Mouse (Mus musculus): Measurements from ENCODE around the gene Ucp3. TPM values are rescaled to one million over a fixed set of nuclear protein-coding genes. Genes with fewer than 3 reads are reported as not detected.

The Ucp3 gene
- polyA plus RNA-seq (2014; fragmentation: Nextera tagmentation; extraction: Ambion mirVana), result not detected in 2 replicates

DNA sequence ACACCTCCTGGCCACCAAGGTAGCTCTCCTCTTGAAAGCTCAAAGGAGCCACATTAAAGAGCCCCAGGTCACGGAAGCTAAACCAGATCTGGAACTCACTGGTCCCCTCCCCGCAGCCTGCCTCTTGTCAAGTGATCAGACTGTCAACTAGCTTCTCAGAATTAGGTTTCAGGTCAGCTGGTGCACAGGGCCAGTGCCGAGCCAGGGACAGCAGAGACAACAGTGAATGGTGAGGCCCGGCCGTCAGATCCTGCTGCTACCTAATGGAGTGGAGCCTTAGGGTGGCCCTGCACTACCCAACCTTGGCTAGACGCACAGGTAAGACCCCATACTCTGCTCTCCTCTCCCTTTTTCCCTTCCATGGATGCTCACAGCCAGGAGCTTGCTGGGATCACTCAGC is at the start of gene Ucp3:
Gene Ucp3 (plus strand): TSS at position 214 of the 400 bp plus-strand sequence.
- H3K4me3 ChIP-seq (ENCODE audit: low read depth, low read length), result no peak within 1 kb of the TSS
- 90% methylated on average over 6 of the region's 6 CpGs for WGBS
- H3K27me3 ChIP-seq (ENCODE audit: control insufficient read depth, insufficient read depth, low read length), result no peaks in the 10 kb centered on the region
- H3K4me1 ChIP-seq (replicated peaks; ENCODE audit: control insufficient read depth, insufficient read depth, low read length), result no peaks in the 10 kb centered on the region
- H3K36me3 ChIP-seq (ENCODE audit: control insufficient read depth, insufficient read depth, low read length), result no peaks in the 10 kb centered on the region
- no peak for DNase-seq (ENCODE audit: low spot score)
- H3K9me3 ChIP-seq (ENCODE audit: control insufficient read depth, low read length), result no peaks in the 10 kb centered on the region
- H3K4me2 ChIP-seq (replicated peaks; ENCODE audit: low read depth, low read length), result no peak within 1 kb of the TSS
- no peak within 1 kb of the TSS for H3K27ac ChIP-seq (ENCODE audit: low read depth, low read length)
- H3K9ac ChIP-seq (ENCODE audit: low read depth, low read length), result no peak within 1 kb of the TSS
- ATAC-seq (ENCODE audit: low FRiP score), result no peak

DNA sequence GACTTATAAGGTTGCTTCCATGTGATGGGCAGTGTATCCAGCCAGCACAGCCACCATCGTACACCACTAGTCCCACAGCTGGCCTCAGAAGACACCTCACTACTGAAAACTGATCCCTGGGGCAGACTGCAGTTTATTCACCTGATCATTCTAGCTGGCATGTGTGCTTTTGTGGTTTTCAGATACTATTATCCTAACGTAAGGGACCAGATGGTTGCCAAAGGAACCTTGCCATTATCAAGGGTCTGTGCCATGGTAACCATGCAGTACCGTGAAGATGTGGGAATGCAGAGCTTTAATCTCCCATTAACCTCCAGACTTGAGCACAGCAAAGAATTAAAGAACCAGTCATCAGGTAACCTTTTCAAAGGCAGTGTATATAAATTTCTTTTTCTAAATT is 47.0 kb upstream of the Ucp3 start:
- Histone ChIP-seq H3K4me1 (replicated peaks; ENCODE audit: control insufficient read depth, insufficient read depth, low read length) (no peaks in the 10 kb centered on the region), H3K4me2 (replicated peaks; ENCODE audit: low read depth, low read length) (no peak overlapping the region), H3K9ac (ENCODE audit: low read depth, low read length) (no peak overlapping the region), H3K9me3 (ENCODE audit: control insufficient read depth, low read length) (no peaks in the 10 kb centered on the region), H3K4me3 (ENCODE audit: low read depth, low read length) (no peak overlapping the region), H3K27ac (ENCODE audit: low read depth, low read length) (no peak overlapping the region), H3K36me3 (ENCODE audit: control insufficient read depth, insufficient read depth, low read length) (peaks cover 6% of the 10 kb centered on the region; the same call in 1 of the 2 replicates), H3K27me3 (ENCODE audit: control insufficient read depth, insufficient read depth, low read length) (no peaks in the 10 kb centered on the region)
- WGBS, result 84% methylated on average over 3 of the region's 3 CpGs
- DNase-seq (ENCODE audit: low spot score) (no peak), ATAC-seq (ENCODE audit: low FRiP score) (no peak)

DNA sequence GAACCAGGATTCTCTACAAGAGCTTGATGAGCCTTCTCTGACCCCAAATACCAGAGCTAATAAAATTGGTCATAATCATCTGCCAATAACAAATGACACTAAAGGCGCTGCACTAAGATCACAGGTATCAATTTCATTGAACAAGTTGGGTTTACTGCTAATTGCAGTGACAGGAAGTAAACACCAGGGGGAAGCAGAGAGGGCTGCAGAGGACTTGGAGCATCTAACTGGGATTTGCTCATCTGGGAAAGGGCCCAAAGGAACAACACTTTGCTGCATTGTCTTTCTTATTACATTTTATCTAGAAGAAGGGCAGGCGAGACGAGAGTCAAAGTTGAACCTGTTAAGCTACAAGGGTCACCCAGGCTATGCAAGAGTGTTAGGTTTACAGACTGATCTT is 43.7 kb upstream of the Ucp3 start:
- WGBS, result 72% methylated on average over 3 of the region's 3 CpGs
- ATAC-seq (ENCODE audit: low FRiP score) (no peak), DNase-seq (ENCODE audit: low spot score) (peak; percentile 55)
- Histone ChIP-seq H3K4me3 (ENCODE audit: low read depth, low read length) (no peak overlapping the region), H3K27me3 (ENCODE audit: control insufficient read depth, insufficient read depth, low read length) (no peaks in the 10 kb centered on the region), H3K4me2 (replicated peaks; ENCODE audit: low read depth, low read length) (no peak overlapping the region), H3K27ac (ENCODE audit: low read depth, low read length) (no peak overlapping the region), H3K4me1 (replicated peaks; ENCODE audit: control insufficient read depth, insufficient read depth, low read length) (no peaks in the 10 kb centered on the region), H3K9ac (ENCODE audit: low read depth, low read length) (no peak overlapping the region), H3K9me3 (ENCODE audit: control insufficient read depth, low read length) (no peaks in the 10 kb centered on the region), H3K36me3 (ENCODE audit: control insufficient read depth, insufficient read depth, low read length) (peaks cover 10% of the 10 kb centered on the region; the same call in 1 of the 2 replicates)

DNA sequence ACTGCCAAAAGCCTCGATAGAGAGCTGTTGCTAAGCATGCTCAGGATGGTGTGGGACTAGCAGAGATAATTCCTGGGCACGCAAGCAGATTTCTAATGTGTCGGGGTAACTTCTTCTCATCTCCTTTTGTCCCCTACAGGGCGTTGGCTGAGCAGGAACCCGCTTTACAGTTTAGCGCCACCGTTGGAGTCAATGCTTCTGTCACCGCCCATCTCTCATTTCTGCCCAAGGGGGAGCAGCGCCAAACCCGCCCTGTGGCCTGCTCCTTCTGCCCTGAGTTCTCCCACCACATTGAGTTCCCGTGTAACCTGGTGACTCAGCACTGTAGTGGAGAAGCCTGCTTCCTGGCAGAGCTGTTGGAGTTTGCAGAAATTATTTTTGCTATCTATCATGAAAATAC is 42.9 kb upstream of the Ucp3 start:
- Histone ChIP-seq H3K4me1 (replicated peaks; ENCODE audit: control insufficient read depth, insufficient read depth, low read length) (no peaks in the 10 kb centered on the region), H3K4me3 (ENCODE audit: low read depth, low read length) (no peak overlapping the region), H3K4me2 (replicated peaks; ENCODE audit: low read depth, low read length) (no peak overlapping the region), H3K9ac (ENCODE audit: low read depth, low read length) (no peak overlapping the region), H3K9me3 (ENCODE audit: control insufficient read depth, low read length) (no peaks in the 10 kb centered on the region), H3K27me3 (ENCODE audit: control insufficient read depth, insufficient read depth, low read length) (no peaks in the 10 kb centered on the region), H3K27ac (ENCODE audit: low read depth, low read length) (no peak overlapping the region), H3K36me3 (ENCODE audit: control insufficient read depth, insufficient read depth, low read length) (peaks cover 7% of the 10 kb centered on the region; the same call in 1 of the 2 replicates)
- no peak for ATAC-seq (ENCODE audit: low FRiP score)
- 96% methylated on average over 11 of the region's 11 CpGs for WGBS
- DNase-seq (ENCODE audit: low spot score), result no peak

DNA sequence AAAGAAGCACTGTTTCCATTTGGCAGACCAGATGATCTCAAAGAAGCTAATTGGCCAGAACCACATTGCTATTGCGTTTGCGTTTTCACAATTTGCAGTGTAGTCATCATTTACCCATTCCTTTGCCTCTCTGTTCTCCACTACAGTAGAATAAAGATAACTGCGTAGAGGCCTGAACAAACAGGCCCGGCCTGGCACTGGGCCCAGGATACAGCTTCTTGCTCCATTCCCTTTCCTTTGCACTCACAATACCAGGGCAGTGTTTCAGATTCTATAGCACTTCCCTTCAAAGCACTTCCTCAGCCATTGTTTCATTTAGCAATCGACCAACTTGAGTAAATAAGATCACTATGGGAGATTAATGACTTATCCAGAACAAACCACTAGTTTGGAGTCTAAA is 41.7 kb upstream of the Ucp3 start:
- no peaks in the 10 kb centered on the region for H3K9me3 ChIP-seq (ENCODE audit: control insufficient read depth, low read length)
- no peak overlapping the region for H3K9ac ChIP-seq (ENCODE audit: low read depth, low read length)
- no peak overlapping the region for H3K27ac ChIP-seq (ENCODE audit: low read depth, low read length)
- peaks cover 7% of the 10 kb centered on the region; the same call in 1 of the 2 replicates for H3K36me3 ChIP-seq (ENCODE audit: control insufficient read depth, insufficient read depth, low read length)
- WGBS, result 93% methylated on average over 5 of the region's 5 CpGs
- no peak overlapping the region for H3K4me2 ChIP-seq (replicated peaks; ENCODE audit: low read depth, low read length)
- no peak overlapping the region for H3K4me3 ChIP-seq (ENCODE audit: low read depth, low read length)
- H3K27me3 ChIP-seq (ENCODE audit: control insufficient read depth, insufficient read depth, low read length), result no peaks in the 10 kb centered on the region
- H3K4me1 ChIP-seq (replicated peaks; ENCODE audit: control insufficient read depth, insufficient read depth, low read length), result no peaks in the 10 kb centered on the region
- ATAC-seq (ENCODE audit: low FRiP score), result no peak
- no peak for DNase-seq (ENCODE audit: low spot score)

DNA sequence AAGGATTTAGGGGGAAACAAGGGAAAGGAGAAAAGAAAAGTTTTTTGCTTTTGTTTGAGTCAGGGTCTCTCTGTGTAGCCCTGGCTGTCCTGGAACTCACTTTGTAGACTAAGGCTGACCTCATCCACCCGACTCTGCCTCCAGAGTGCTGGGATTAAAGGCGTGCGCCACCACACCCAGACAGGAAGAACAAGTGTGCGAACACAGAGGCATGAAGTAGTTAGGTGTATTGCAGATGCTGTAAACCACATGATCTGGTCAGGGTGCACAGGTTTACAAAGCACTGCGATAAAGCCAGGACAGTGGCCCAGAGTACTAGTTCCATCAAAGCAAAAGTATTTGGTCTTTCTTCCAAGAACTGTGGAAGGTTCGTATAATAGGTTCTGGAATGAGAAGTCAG is 39.5 kb upstream of the Ucp3 start:
- Histone ChIP-seq H3K27ac (ENCODE audit: low read depth, low read length) (no peak overlapping the region), H3K27me3 (ENCODE audit: control insufficient read depth, insufficient read depth, low read length) (no peaks in the 10 kb centered on the region), H3K4me3 (ENCODE audit: low read depth, low read length) (no peak overlapping the region), H3K4me1 (replicated peaks; ENCODE audit: control insufficient read depth, insufficient read depth, low read length) (no peaks in the 10 kb centered on the region), H3K4me2 (replicated peaks; ENCODE audit: low read depth, low read length) (no peak overlapping the region), H3K36me3 (ENCODE audit: control insufficient read depth, insufficient read depth, low read length) (peaks cover 13% of the 10 kb centered on the region; the same call in 1 of the 2 replicates), H3K9ac (ENCODE audit: low read depth, low read length) (no peak overlapping the region), H3K9me3 (ENCODE audit: control insufficient read depth, low read length) (no peaks in the 10 kb centered on the region)
- ATAC-seq (ENCODE audit: low FRiP score) (no peak), DNase-seq (ENCODE audit: low spot score) (no peak)
- 93% methylated on average over 6 of the region's 6 CpGs for WGBS

DNA sequence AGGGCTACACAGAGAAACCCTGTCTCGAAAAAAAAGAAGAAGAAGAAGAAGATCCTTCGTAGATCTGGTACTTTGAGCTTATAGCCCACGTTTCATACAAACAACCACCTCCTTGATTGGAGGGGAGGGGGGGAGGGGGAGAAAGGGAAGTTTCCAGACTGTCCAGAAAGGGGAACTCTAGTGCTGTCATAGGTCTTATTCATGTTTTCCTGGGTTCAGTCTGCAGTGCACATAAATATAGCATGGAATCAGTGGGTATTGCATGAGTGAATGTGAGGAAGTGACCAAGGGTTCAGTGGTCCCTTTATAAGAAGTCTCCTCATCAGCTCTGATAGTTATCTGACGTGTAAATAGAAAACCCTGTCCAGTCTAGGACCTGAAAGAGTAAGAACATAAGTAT is 29.1 kb upstream of the Ucp3 start:
- H3K36me3 ChIP-seq (ENCODE audit: control insufficient read depth, insufficient read depth, low read length), result peaks cover 6% of the 10 kb centered on the region; the same call in 1 of the 2 replicates
- DNase-seq (ENCODE audit: low spot score) (no peak), ATAC-seq (ENCODE audit: low FRiP score) (no peak)
- H3K9me3 ChIP-seq (ENCODE audit: control insufficient read depth, low read length), result no peaks in the 10 kb centered on the region
- 96% methylated on average over 4 of the region's 4 CpGs for WGBS
- H3K27ac ChIP-seq (ENCODE audit: low read depth, low read length), result no peak overlapping the region
- no peak overlapping the region for H3K9ac ChIP-seq (ENCODE audit: low read depth, low read length)
- H3K4me1 ChIP-seq (replicated peaks; ENCODE audit: control insufficient read depth, insufficient read depth, low read length), result no peaks in the 10 kb centered on the region
- H3K4me2 ChIP-seq (replicated peaks; ENCODE audit: low read depth, low read length), result no peak overlapping the region
- H3K27me3 ChIP-seq (ENCODE audit: control insufficient read depth, insufficient read depth, low read length), result no peaks in the 10 kb centered on the region
- no peak overlapping the region for H3K4me3 ChIP-seq (ENCODE audit: low read depth, low read length)

DNA sequence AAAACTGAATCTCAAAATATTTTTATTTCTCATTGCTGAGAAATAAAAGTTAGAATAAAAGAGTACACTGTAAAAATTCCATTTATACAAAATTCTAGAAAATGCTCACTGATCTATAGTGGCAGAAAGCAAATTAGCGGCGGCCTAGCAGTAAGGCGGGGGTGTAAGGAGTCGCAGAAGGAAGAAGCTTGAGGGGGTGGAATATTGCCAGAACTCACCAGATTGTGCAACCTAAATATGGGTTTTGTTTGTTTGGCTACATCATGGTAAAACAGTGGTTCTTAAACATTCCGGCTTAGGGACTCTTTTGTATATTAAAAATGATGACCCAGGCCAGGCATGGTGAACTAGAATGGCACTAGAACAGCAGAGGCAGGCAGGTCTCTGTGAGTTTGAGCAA is 26.5 kb upstream of the Ucp3 start:
- Histone ChIP-seq H3K4me3 (ENCODE audit: low read depth, low read length) (no peak overlapping the region), H3K27ac (ENCODE audit: low read depth, low read length) (no peak overlapping the region), H3K4me1 (replicated peaks; ENCODE audit: control insufficient read depth, insufficient read depth, low read length) (no peaks in the 10 kb centered on the region), H3K9me3 (ENCODE audit: control insufficient read depth, low read length) (no peaks in the 10 kb centered on the region), H3K36me3 (ENCODE audit: control insufficient read depth, insufficient read depth, low read length) (peaks cover 4% of the 10 kb centered on the region; the same call in 1 of the 2 replicates), H3K9ac (ENCODE audit: low read depth, low read length) (no peak overlapping the region), H3K4me2 (replicated peaks; ENCODE audit: low read depth, low read length) (no peak overlapping the region), H3K27me3 (ENCODE audit: control insufficient read depth, insufficient read depth, low read length) (no peaks in the 10 kb centered on the region)
- DNase-seq (ENCODE audit: low spot score) (no peak), ATAC-seq (ENCODE audit: low FRiP score) (no peak)
- WGBS, result 98% methylated on average over 5 of the region's 5 CpGs

DNA sequence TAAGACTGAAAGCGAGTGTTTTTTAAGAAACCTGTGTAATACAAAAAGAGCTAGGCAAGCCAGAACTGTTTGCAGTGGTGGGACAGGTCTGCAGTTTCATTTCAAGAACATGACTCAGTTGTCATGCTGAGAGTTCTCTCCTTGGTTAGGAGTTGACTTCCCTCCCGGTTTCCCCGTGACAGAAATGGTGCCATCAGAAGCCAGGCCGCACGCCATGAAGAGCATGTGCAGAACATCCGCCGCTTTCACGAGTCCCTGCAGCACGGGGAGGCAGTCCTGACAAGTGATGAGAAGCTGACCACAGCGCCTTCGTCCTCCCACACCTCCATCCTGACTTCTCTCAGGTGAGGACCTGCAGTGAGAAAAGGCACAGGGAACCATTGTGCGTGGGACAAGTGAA is 24.3 kb upstream of the Ucp3 start:
- Histone ChIP-seq H3K36me3 (ENCODE audit: control insufficient read depth, insufficient read depth, low read length) (peaks cover 8% of the 10 kb centered on the region; the same call in 1 of the 2 replicates), H3K4me1 (replicated peaks; ENCODE audit: control insufficient read depth, insufficient read depth, low read length) (no peaks in the 10 kb centered on the region), H3K9me3 (ENCODE audit: control insufficient read depth, low read length) (no peaks in the 10 kb centered on the region), H3K27ac (ENCODE audit: low read depth, low read length) (no peak overlapping the region), H3K27me3 (ENCODE audit: control insufficient read depth, insufficient read depth, low read length) (no peaks in the 10 kb centered on the region), H3K9ac (ENCODE audit: low read depth, low read length) (no peak overlapping the region), H3K4me2 (replicated peaks; ENCODE audit: low read depth, low read length) (no peak overlapping the region), H3K4me3 (ENCODE audit: low read depth, low read length) (no peak overlapping the region)
- no peak for DNase-seq (ENCODE audit: low spot score)
- no peak for ATAC-seq (ENCODE audit: low FRiP score)
- WGBS, result 94% methylated on average over 12 of the region's 12 CpGs

Data from hindbrain, embryonic 11.5 days (tissue).